Mouse (Mus musculus): ENCODE data around the gene Myh1. TPM values are rescaled to one million over a fixed set of nuclear protein-coding genes. Genes with fewer than 3 reads are reported as not detected.
A peak's percentile ranks its signal among the peaks of the same experiment; 100 is the strongest.

Myh1 gene
- total RNA-seq, 2 experiments from 2014 or later, result 0.10 to 0.17 TPM

GRCm38 (mm10) chr11:67229946-67230345, 30.1 kb downstream of the Myh1 start:
- DNase-seq (ENCODE audit: low spot score in 2 of 2), result no peak

GRCm38 (mm10) chr11:67235639-67236358, 35.9 kb downstream of the Myh1 start:
- peak in 1 of 2 experiments; percentile 74 for DNase-seq (ENCODE audit: low spot score in 2 of 2)

GRCm38 (mm10) chr11:67236799-67237198, 36.9 kb downstream of the Myh1 start:
- DNase-seq (ENCODE audit: low spot score in 2 of 2), result no peak

- DNase-seq (ENCODE audit: low spot score in 2 of 2), result no peak
Observed at GRCm38 (mm10) chr11:67237481-67238079, 37.7 kb downstream of the Myh1 start, which contains the start of gene Myh4. Myh4 (plus strand) TSS chr11:67238029.

GRCm38 (mm10) chr11:67241051-67241450, 41.2 kb downstream of the Myh1 start:
- DNase-seq (ENCODE audit: low spot score in 2 of 2), result no peak

GRCm38 (mm10) chr11:67253691-67254090, 53.8 kb downstream of the Myh1 start:
- peak; percentile 16 to 66 for DNase-seq (ENCODE audit: low spot score in 2 of 2)

GRCm38 (mm10) chr11:67257048-67257447, 57.2 kb downstream of the Myh1 start:
- no peak for DNase-seq (ENCODE audit: low spot score in 2 of 2)

- no peak for DNase-seq (ENCODE audit: low spot score in 2 of 2)
Observed at GRCm38 (mm10) chr11:67260956-67261355, 61.1 kb downstream of the Myh1 start.

Other genes starting within 250 kb of the Myh1 start
- not detected for gene Tmem238l, start 243.4 kb upstream of the Myh1 start, total RNA-seq (2021)
- gene Tmem220, start 174.9 kb upstream of the Myh1 start, total RNA-seq (2021), result under 1 TPM; 0.61 to 0.67 TPM
- gene Adprm, start 147.5 kb upstream of the Myh1 start, total RNA-seq (2021), result 10 to 100 TPM; 21.1 to 23.0 TPM
- gene Sco1, start 147.4 kb upstream of the Myh1 start, total RNA-seq (2021), result 10 to 100 TPM; 10.3 TPM
- gene Myh3, start 121.8 kb upstream of the Myh1 start, total RNA-seq (2021), result under 1 TPM; 0.57 to 0.61 TPM
- under 1 TPM; 0.15 to 0.25 TPM for gene Myh2, start 29.0 kb upstream of the Myh1 start, total RNA-seq (2021)
- under 1 TPM; 0.10 to 0.15 TPM for gene Myh4, start 38.0 kb downstream of the Myh1 start, total RNA-seq (2021)
- 1 to 10 TPM; 1.4 to 1.6 TPM for gene Myh8, start 77.1 kb downstream of the Myh1 start, total RNA-seq (2021)
- under 1 TPM; 0.10 to 0.12 TPM for gene Myh13, start 121.6 kb downstream of the Myh1 start, total RNA-seq (2021)

Data from layer of hippocampus, adult 18-20 months (tissue).